Mouse (Mus musculus): ENCODE results near the gene Zfp108.

Zfp108 gene

GRCm38 (mm10) chr7:24286916-24287315 is 32.3 kb downstream of the Zfp108 start:
- DNase-seq = no peak

GRCm38 (mm10) chr7:24287670-24288069 is 33.1 kb downstream of the Zfp108 start:
- DNase-seq = no peak

GRCm38 (mm10) chr7:24288512-24288911 is 33.9 kb downstream of the Zfp108 start:
- peak in 1 of 2 experiments; percentile 25 for DNase-seq

- DNase-seq = no peak
Observed at GRCm38 (mm10) chr7:24290106-24290693, 35.6 kb downstream of the Zfp108 start.

- DNase-seq = no peak
Observed at GRCm38 (mm10) chr7:24291387-24292090, 36.9 kb downstream of the Zfp108 start.

- no peak for DNase-seq
Observed at GRCm38 (mm10) chr7:24293061-24293851, 38.7 kb downstream of the Zfp108 start.

GRCm38 (mm10) chr7:24294763-24295162 is 40.2 kb downstream of the Zfp108 start:
- no peak for DNase-seq

GRCm38 (mm10) chr7:24295376-24295775 is 40.8 kb downstream of the Zfp108 start:
- DNase-seq = no peak

GRCm38 (mm10) chr7:24296386-24296785 is 41.8 kb downstream of the Zfp108 start:
- DNase-seq = no peak

GRCm38 (mm10) chr7:24297361-24298095 is 42.9 kb downstream of the Zfp108 start:
- DNase-seq = no peak

GRCm38 (mm10) chr7:24298635-24298972 is 44.0 kb downstream of the Zfp108 start:
- peak in 1 of 2 experiments; percentile 19 for DNase-seq

GRCm38 (mm10) chr7:24298973-24299708 is 44.5 kb downstream of the Zfp108 start:
- peak; percentile 88 to 90 for DNase-seq

GRCm38 (mm10) chr7:24299823-24300481 is 45.4 kb downstream of the Zfp108 start:
- DNase-seq = peak; percentile 45 to 54

- DNase-seq = peak; percentile 40 to 52
Observed at GRCm38 (mm10) chr7:24300771-24301282, 46.2 kb downstream of the Zfp108 start, which contains the start of gene Zfp61. Gene Zfp61 (minus strand): TSS chr7:24301232.

All from cerebellum, adult 18-20 months (tissue).